Mouse (Mus musculus) CH12.LX (cell line): Measurements from ENCODE around the gene Shisa3. TPM values are rescaled to one million over a fixed set of nuclear protein-coding genes. Genes with fewer than 3 reads are reported as not detected.

Experiments used
- DNase-seq: peaks from one replicate; pipeline ENCODE4 v3.0.0-alpha.2; 2013; ENCODE audit errors: extremely low read depth
- H3K27ac ChIP-seq: 2 replicates; pipeline ENCODE4 v1.5.1; 2012; ENCODE audit warnings: low read depth, mild to moderate bottlenecking, control low read depth, moderate library complexity; ENCODE audit not compliant: insufficient read depth
- H3K27me3 ChIP-seq: replicated peaks from 2 replicates; pipeline ENCODE3; 2012; ENCODE audit warnings: inconsistent platforms
- H3K36me3 ChIP-seq, 2 experiments: replicated peaks in 1 of 2; 2 replicates each; pipeline versions ENCODE3 to v1.6.1; 2012; ENCODE audit warnings: inconsistent platforms in 1 of 2, low read length in 1 of 2, mild to moderate bottlenecking in 1 of 2, mixed read lengths in 1 of 2, moderate library complexity in 1 of 2; ENCODE audit not compliant: control insufficient read depth in 1 of 2, insufficient read depth in 1 of 2
- H3K4me1 ChIP-seq, 2 experiments: 2 replicates each; pipeline ENCODE4 v1.6.1; 2012; ENCODE audit warnings: inconsistent platforms in 1 of 2, moderate library complexity in 1 of 2; ENCODE audit not compliant: insufficient read depth in 2 of 2, control insufficient read depth in 1 of 2
- H3K4me2 ChIP-seq: 2 replicates; pipeline ENCODE4 v1.6.1; 2012; ENCODE audit warnings: low read depth, mild to moderate bottlenecking, control low read depth; ENCODE audit not compliant: poor library complexity, insufficient read depth, severe bottlenecking
- H3K4me3 ChIP-seq, 3 experiments: fragments of 150-350 bp in 1 of 3; sonication (generic) in 1 of 3; replicated peaks in 1 of 3; 2 replicates each; pipeline versions ENCODE3 to v1.5.1; 2011 to 2012; ENCODE audit warnings: low read depth in 2 of 3, low read length in 2 of 3, mild to moderate bottlenecking in 2 of 3, moderate library complexity in 2 of 3, control low read depth in 1 of 3, improper control_type of control experiment in 1 of 3, inconsistent platforms in 1 of 3, mixed read lengths in 1 of 3; ENCODE audit not compliant: poor library complexity in 1 of 3
- H3K79me2 ChIP-seq: replicated peaks from 2 replicates; pipeline ENCODE4 v1.6.1; 2012; ENCODE audit warnings: mild to moderate bottlenecking, moderate library complexity; ENCODE audit not compliant: control insufficient read depth, poor library complexity, insufficient read depth, severe bottlenecking; ENCODE audit errors: extremely low read depth
- H3K9ac ChIP-seq: 2 replicates; pipeline ENCODE4 v1.6.1; 2012; ENCODE audit warnings: low read depth, mild to moderate bottlenecking, control low read depth, moderate library complexity; ENCODE audit not compliant: insufficient read depth
- H3K9me3 ChIP-seq: replicated peaks from 2 replicates; pipeline ENCODE3; 2012; ENCODE audit warnings: low read length, inconsistent platforms, mixed read lengths
- CHD1 ChIP-seq: IDR thresholded peaks from 2 replicates; pipeline ENCODE4 v1.6.1; 2012; ENCODE audit warnings: low read depth, low read length, improper control_type of control experiment, inconsistent platforms
- CHD2 ChIP-seq: IDR thresholded peaks from 2 replicates; pipeline ENCODE4 v1.6.1; 2011; ENCODE audit warnings: low read length, improper control_type of control experiment
- CTCF ChIP-seq, 2 experiments: IDR thresholded peaks in 1 of 2; conservative IDR thresholded peaks in 1 of 2; 2 replicates each; pipeline ENCODE4 v1.5.1; 2011 to 2012; ENCODE audit warnings: low read depth in 2 of 2, low read length in 2 of 2, improper control_type of control experiment in 1 of 2, inconsistent platforms in 1 of 2, mild to moderate bottlenecking in 1 of 2, moderate library complexity in 1 of 2
- EP300 ChIP-seq: IDR thresholded peaks from 2 replicates; pipeline ENCODE4 v1.6.1; 2011; ENCODE audit warnings: low read length, improper control_type of control experiment
- ETS1 ChIP-seq: conservative IDR thresholded peaks from 2 replicates; pipeline ENCODE4 v1.6.1; 2012; ENCODE audit warnings: low read depth, mild to moderate bottlenecking, inconsistent platforms, low read length, improper control_type of control experiment, moderate library complexity
- GABPA ChIP-seq: IDR thresholded peaks from 2 replicates; pipeline ENCODE4 v1.6.1; 2012; ENCODE audit warnings: low read depth, low read length, improper control_type of control experiment, inconsistent platforms; ENCODE audit not compliant: insufficient replicate concordance
- IRF4 ChIP-seq: IDR thresholded peaks from 2 replicates; pipeline ENCODE4 v1.6.1; 2014; ENCODE audit warnings: low read depth, mild to moderate bottlenecking, inconsistent platforms, low read length, improper control_type of control experiment
- JUN ChIP-seq: IDR thresholded peaks from 2 replicates; pipeline ENCODE4 v1.6.1; 2011; ENCODE audit warnings: low read depth, mild to moderate bottlenecking, low read length, improper control_type of control experiment, moderate library complexity; ENCODE audit not compliant: insufficient read depth
- MAFK ChIP-seq: IDR thresholded peaks from 2 replicates; pipeline ENCODE4 v1.6.1; 2011; ENCODE audit warnings: low read length, improper control_type of control experiment; ENCODE audit not compliant: insufficient replicate concordance
- MEF2A ChIP-seq: IDR thresholded peaks from 2 replicates; pipeline ENCODE4 v1.6.1; 2014; ENCODE audit warnings: low read depth, mild to moderate bottlenecking, inconsistent platforms, low read length, improper control_type of control experiment, borderline replicate concordance
- MYC ChIP-seq: IDR thresholded peaks from 2 replicates; pipeline ENCODE4 v1.6.1; 2011; ENCODE audit warnings: low read depth, mild to moderate bottlenecking, improper control_type of control experiment, low read length
- NRF1 ChIP-seq: IDR thresholded peaks from 2 replicates; pipeline ENCODE4 v1.6.1; 2014; ENCODE audit warnings: low read depth, mild to moderate bottlenecking, inconsistent platforms, low read length, improper control_type of control experiment, moderate library complexity
- PAX5 ChIP-seq: IDR thresholded peaks from 2 replicates; pipeline ENCODE4 v1.6.1; 2012; ENCODE audit warnings: low read length, inconsistent platforms, mixed read lengths
- POLR2A ChIP-seq: IDR thresholded peaks from 2 replicates; pipeline ENCODE4 v1.6.1; 2011; ENCODE audit warnings: low read depth, mild to moderate bottlenecking, improper control_type of control experiment, low read length
- POLR2AphosphoS2 ChIP-seq: IDR thresholded peaks from 2 replicates; pipeline ENCODE4 v1.6.1; 2011; ENCODE audit warnings: low read depth, low read length, improper control_type of control experiment
- RCOR1 ChIP-seq: conservative IDR thresholded peaks from 2 replicates; pipeline ENCODE4 v1.6.1; 2012; ENCODE audit warnings: low read depth, mild to moderate bottlenecking, inconsistent platforms, low read length, improper control_type of control experiment
- SIN3A ChIP-seq: IDR thresholded peaks from 2 replicates; pipeline ENCODE4 v1.6.1; 2012; ENCODE audit warnings: low read length, improper control_type of control experiment, inconsistent platforms
- TBP ChIP-seq: conservative IDR thresholded peaks from 2 replicates; pipeline ENCODE4 v1.6.1; 2011; ENCODE audit warnings: low read depth, low read length, improper control_type of control experiment
- UBTF ChIP-seq: IDR thresholded peaks from 2 replicates; pipeline ENCODE4 v1.6.1; 2012; ENCODE audit warnings: low read depth, mild to moderate bottlenecking, inconsistent platforms, low read length, improper control_type of control experiment, moderate library complexity
- USF1 ChIP-seq: IDR thresholded peaks from 2 replicates; pipeline ENCODE4 v1.6.1; 2014; ENCODE audit warnings: low read depth, mild to moderate bottlenecking, inconsistent platforms, low read length, improper control_type of control experiment
- USF2 ChIP-seq: conservative IDR thresholded peaks from 2 replicates; pipeline ENCODE4 v1.6.1; 2011; ENCODE audit warnings: low read depth, low read length, improper control_type of control experiment
- ZKSCAN1 ChIP-seq: IDR thresholded peaks from 2 replicates; pipeline ENCODE4 v1.6.1; 2012; ENCODE audit warnings: low read depth, inconsistent platforms, low read length, improper control_type of control experiment, borderline replicate concordance
- ZMIZ1 ChIP-seq: IDR thresholded peaks from 2 replicates; pipeline ENCODE4 v1.6.1; 2012; ENCODE audit warnings: low read depth, mild to moderate bottlenecking, inconsistent platforms, low read length, improper control_type of control experiment
- ZNF384 ChIP-seq: IDR thresholded peaks from 2 replicates; pipeline ENCODE4 v1.6.1; 2012; ENCODE audit warnings: low read depth, low read length, improper control_type of control experiment, inconsistent platforms
- dilution Hi-C: fragments of 300-500 bp; cut with MboI; formaldehyde crosslinking; loops from 2 replicates; pipeline ENCODE4 v1.14.3; 2020; ENCODE audit warnings: low sequenced_read_pairs; ENCODE audit not compliant: extremely low pct_unique_long_range_greater_than_20kb, extremely low pct_ligation_motif_present
- in situ Hi-C: fragments of 300-500 bp; cut with MboI; formaldehyde crosslinking; loops from 3 replicates; pipeline ENCODE4 v1.14.3; 2019; ENCODE audit warnings: low sequenced_read_pairs, low pct_ligation_motif_present, low pct_unique_long_range_greater_than_20kb, mixed read lengths
- polyA plus RNA-seq: library from polyadenylated mRNA; unstranded; fragments of >175 nt; gene quantifications from 2 replicates; pipeline ENCODE4 v1.2.1, GENCODE M21; 2012; ENCODE audit warnings: low read depth; ENCODE audit not compliant: insufficient read length
- total RNA-seq, 2 experiments: library from RNA; depleted of rRNA; stranded (reverse); fragments of 300-350 nt in 1 of 2; fragments of >200 nt in 1 of 2; gene quantifications; 2 replicates each; pipeline ENCODE4 v1.2.3; 2012 to 2014

The Shisa3 gene
- total and polyA plus RNA-seq, 3 experiments, result not detected

DNA sequence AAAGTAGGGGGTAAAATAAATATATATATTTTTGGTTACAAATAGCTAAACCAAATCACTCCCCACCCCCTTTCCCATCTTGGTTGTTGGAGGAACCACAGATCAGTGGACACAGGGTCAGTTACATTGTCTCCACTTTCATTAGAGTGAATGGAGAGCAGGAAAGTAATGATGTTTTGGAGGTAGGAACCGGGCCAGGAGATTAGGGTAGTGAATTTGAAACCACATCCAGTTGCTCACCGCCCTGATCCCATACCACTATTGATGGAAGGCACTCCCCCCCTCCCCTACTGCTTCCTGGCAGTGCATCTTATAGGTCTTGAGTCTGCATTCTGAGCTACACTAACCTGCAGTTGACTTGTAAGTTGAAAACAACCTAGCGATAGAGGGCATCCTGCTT lies 48.6 kb upstream of the Shisa3 start:
- Histone ChIP-seq H3K9me3 (no peaks in the 10 kb centered on the region), H3K9ac (no peak overlapping the region), H3K4me2 (no peak overlapping the region), H3K27ac (no peak overlapping the region), H3K36me3 (no peaks in the 10 kb centered on the region), H3K27me3 (no peaks in the 10 kb centered on the region), H3K4me3 (no peak overlapping the region), H3K79me2 (no peaks in the 10 kb centered on the region), H3K4me1 (no peaks in the 10 kb centered on the region)
- in situ Hi-C loops (no loop called here), dilution Hi-C loops (no loop called here)
- TF ChIP-seq CHD1 (no peak), ZKSCAN1 (no peak), PAX5 (no peak), IRF4 (no peak), USF2 (no peak), ZMIZ1 (no peak), MAFK (no peak), TBP (no peak), MEF2A (no peak), MYC (no peak), JUN (no peak), ETS1 (no peak), EP300 (no peak), POLR2AphosphoS2 (no peak), RCOR1 (no peak), ZNF384 (no peak), POLR2A (no peak), SIN3A (no peak)
- no peak for DNase-seq

DNA sequence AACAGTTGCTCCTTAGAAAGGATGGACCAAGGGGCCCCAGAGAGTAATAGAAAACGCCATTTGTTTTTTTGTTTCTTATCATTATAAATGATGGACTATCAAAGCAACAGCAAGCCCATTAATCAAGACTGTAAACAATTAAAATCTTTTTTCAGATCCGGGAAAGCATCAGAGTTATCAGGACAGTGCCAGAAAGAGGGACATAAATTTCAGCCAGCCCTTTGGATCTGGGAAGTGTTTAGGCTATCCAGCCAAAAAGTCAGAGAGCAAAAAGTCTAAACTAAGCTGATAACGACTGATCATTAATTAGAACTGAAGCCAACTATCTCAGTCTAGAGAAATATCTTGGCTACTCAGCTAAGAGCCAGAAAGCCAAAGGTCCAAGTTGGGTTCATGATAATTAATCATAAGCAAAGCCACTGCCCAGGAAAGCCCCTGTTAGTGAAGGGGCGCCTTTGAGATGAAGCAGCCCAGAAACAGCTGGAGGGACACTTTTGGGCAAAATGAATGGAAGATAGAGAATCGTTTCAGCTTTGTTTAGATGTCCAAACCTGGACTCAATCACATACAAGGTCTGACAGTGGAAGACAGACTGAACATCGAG lies 35.0 kb upstream of the Shisa3 start:
- no peaks in the 10 kb centered on the region for H3K27me3 ChIP-seq
- dilution Hi-C loops, result no loop called here

More for the DNA sequence above, 35.0 kb upstream of the Shisa3 start:
- no peak overlapping the region for H3K4me3 ChIP-seq
- no peak overlapping the region for H3K9ac ChIP-seq
- H3K36me3 ChIP-seq, result no peaks in the 10 kb centered on the region
- H3K27ac ChIP-seq, result no peak overlapping the region
- TF ChIP-seq CTCF (conservative IDR thresholded peaks at IDR 0.05 in 1 of 2, IDR thresholded peaks at IDR 0.05 in 1 of 2; ENCODE audit: low read depth in 2 of 2, low read length in 2 of 2) (no peak), USF1 (no peak), ZMIZ1 (no peak), ETS1 (no peak), MEF2A (no peak), GABPA (no peak), POLR2A (no peak), ZNF384 (no peak), SIN3A (no peak), MAFK (no peak), NRF1 (no peak), RCOR1 (no peak), CHD2 (no peak), UBTF (no peak), EP300 (no peak)
- no peak overlapping the region for H3K4me2 ChIP-seq
- no peaks in the 10 kb centered on the region for H3K79me2 ChIP-seq
- DNase-seq, result no peak
- in situ Hi-C loops, result no loop called here
- H3K4me1 ChIP-seq, result no peaks in the 10 kb centered on the region
- H3K9me3 ChIP-seq, result no peaks in the 10 kb centered on the region
